Mouse (Mus musculus) intestine, postnatal 0 days (tissue): ENCODE data around the gene App. TPM values are rescaled to one million over a fixed set of nuclear protein-coding genes. Genes with fewer than 3 reads are reported as not detected.

Experiments used
- ATAC-seq: fragments of 200-750 bp; cut with Nextera tagmentation; 2 replicates; pipeline ENCODE4 v1.8.0; 2017; ENCODE audit warnings: mild to moderate bottlenecking, moderate TSS enrichment, moderate library complexity
- H3K27ac ChIP-seq: fragments of 300-500 bp; sonication (generic); 2 replicates; pipeline ENCODE4 v1.5.1; 2014; ENCODE audit warnings: mild to moderate bottlenecking, low read depth, low read length, moderate library complexity
- H3K27me3 ChIP-seq: fragments of 300-500 bp; sonication (generic); replicated peaks from 2 replicates; pipeline ENCODE4 v1.6.1; 2014; ENCODE audit warnings: low read length, mixed read lengths; ENCODE audit not compliant: control insufficient read depth, insufficient read depth
- H3K36me3 ChIP-seq: fragments of 300-500 bp; sonication (generic); 2 replicates; pipeline ENCODE4 v1.6.1; 2014; ENCODE audit warnings: mild to moderate bottlenecking, moderate library complexity; ENCODE audit not compliant: control insufficient read depth, insufficient read depth
- H3K4me1 ChIP-seq: fragments of 300-500 bp; sonication (generic); replicated peaks from 2 replicates; pipeline ENCODE4 v1.6.1; 2014; ENCODE audit warnings: antibody characterized with exemption, low read length, mixed read lengths; ENCODE audit not compliant: control insufficient read depth, insufficient read depth
- H3K4me2 ChIP-seq: fragments of 300-500 bp; sonication (generic); replicated peaks from 2 replicates; pipeline ENCODE4 v1.6.1; 2014; ENCODE audit warnings: low read depth, mild to moderate bottlenecking, moderate library complexity
- H3K4me3 ChIP-seq: fragments of 300-500 bp; sonication (generic); 2 replicates; pipeline ENCODE4 v1.5.1; 2014; ENCODE audit warnings: low read depth, low read length
- H3K9ac ChIP-seq: fragments of 300-500 bp; sonication (generic); 2 replicates; pipeline ENCODE4 v1.6.1; 2014; ENCODE audit warnings: mild to moderate bottlenecking, low read depth, low read length
- H3K9me3 ChIP-seq: fragments of 300-500 bp; sonication (generic); 2 replicates; pipeline ENCODE4 v1.6.1; 2016; ENCODE audit warnings: mixed run types; ENCODE audit not compliant: control insufficient read depth
- CTCF ChIP-seq: sonication (generic); IDR thresholded peaks from 2 replicates; pipeline ENCODE4 v1.5.1; 2016; ENCODE audit warnings: low read depth, mild to moderate bottlenecking, control low read depth, antibody characterized with exemption, moderate library complexity
- WGBS: fragments of 180-500 bp; shearing (Covaris S2); extraction: QIAGEN DNeasy Blood & Tissue Kit; methylation state at CpG from one replicate; pipeline ENCODE4 v1.1.7; 2014; 5-methylcytosine and 5-hydroxymethylcytosine counted together
- polyA plus RNA-seq: library from polyadenylated mRNA; unstranded; fragments of >200 nt; fragmentation: Nextera tagmentation; extraction: Ambion mirVana; gene quantifications from 2 replicates; pipeline ENCODE4 v1.2.1, GENCODE M21; 2015

App gene
- polyA plus RNA-seq, 1 experiment from 2014 or later, result 191 TPM

- H3K27ac ChIP-seq, result no peak overlapping the region
- ATAC-seq, result no peak
- H3K36me3 ChIP-seq, result peaks cover 22% of the 10 kb centered on the region; the same call in 1 of the 2 replicates
- H3K4me2 ChIP-seq, result no peak overlapping the region
- no peak overlapping the region for H3K9ac ChIP-seq
- no peak for TF ChIP-seq CTCF
- H3K4me1 ChIP-seq, result no peaks in the 10 kb centered on the region
- 54% methylated on average over 3 of the region's 3 CpGs for WGBS
- no peaks in the 10 kb centered on the region for H3K9me3 ChIP-seq
- H3K4me3 ChIP-seq, result no peak overlapping the region
- H3K27me3 ChIP-seq, result no peaks in the 10 kb centered on the region
Measured at GRCm38 (mm10) chr16:85100806-85101205, 72.8 kb downstream of the App start.

GRCm38 (mm10) chr16:85099487-85099886, 74.1 kb downstream of the App start:
- Histone ChIP-seq H3K27ac (no peak overlapping the region), H3K9me3 (no peaks in the 10 kb centered on the region), H3K4me1 (no peaks in the 10 kb centered on the region), H3K4me2 (no peak overlapping the region), H3K9ac (no peak overlapping the region), H3K27me3 (no peaks in the 10 kb centered on the region), H3K36me3 (peaks cover 22% of the 10 kb centered on the region; the same call in 1 of the 2 replicates), H3K4me3 (no peak overlapping the region)
- WGBS, result 60% methylated on average over 7 of the region's 7 CpGs
- TF ChIP-seq CTCF, result no peak
- no peak for ATAC-seq

GRCm38 (mm10) chr16:85099044-85099443, 74.5 kb downstream of the App start:
- TF ChIP-seq CTCF, result no peak
- H3K36me3 ChIP-seq, result peaks cover 22% of the 10 kb centered on the region; the same call in 1 of the 2 replicates
- H3K4me1 ChIP-seq, result no peaks in the 10 kb centered on the region
- ATAC-seq, result no peak
- H3K9me3 ChIP-seq, result no peaks in the 10 kb centered on the region
- no peak overlapping the region for H3K4me2 ChIP-seq
- no peak overlapping the region for H3K27ac ChIP-seq
- 86% methylated on average over 7 of the region's 7 CpGs for WGBS
- no peaks in the 10 kb centered on the region for H3K27me3 ChIP-seq
- H3K9ac ChIP-seq, result no peak overlapping the region
- no peak overlapping the region for H3K4me3 ChIP-seq

- Histone ChIP-seq H3K4me2 (no peak overlapping the region), H3K4me1 (no peaks in the 10 kb centered on the region), H3K9me3 (no peaks in the 10 kb centered on the region), H3K4me3 (no peak overlapping the region), H3K27me3 (no peaks in the 10 kb centered on the region), H3K27ac (no peak overlapping the region), H3K9ac (no peak overlapping the region), H3K36me3 (peaks cover 8% of the 10 kb centered on the region; the same call in 1 of the 2 replicates)
- ATAC-seq, result no peak
- 91% methylated on average over 6 of the region's 6 CpGs for WGBS
- TF ChIP-seq CTCF, result no peak
Measured at GRCm38 (mm10) chr16:85096396-85096795, 77.2 kb downstream of the App start.

- H3K9ac ChIP-seq, result no peak overlapping the region
- 84% methylated on average over 2 of the region's 2 CpGs for WGBS
- H3K4me3 ChIP-seq, result no peak overlapping the region
- H3K4me2 ChIP-seq, result no peak overlapping the region
- no peaks in the 10 kb centered on the region for H3K4me1 ChIP-seq
- no peaks in the 10 kb centered on the region for H3K27me3 ChIP-seq
- H3K9me3 ChIP-seq, result no peaks in the 10 kb centered on the region
- H3K27ac ChIP-seq, result no peak overlapping the region
- H3K36me3 ChIP-seq, result 0 out of 2 replicates have a peak, but pooled peaks cover 4% of the 10 kb centered on the region
- ATAC-seq, result no peak
- TF ChIP-seq CTCF, result no peak
Measured at GRCm38 (mm10) chr16:85095923-85096322, 77.6 kb downstream of the App start.

GRCm38 (mm10) chr16:85092644-85093091, 80.9 kb downstream of the App start:
- Histone ChIP-seq H3K9me3 (no peaks in the 10 kb centered on the region), H3K36me3 (no peaks in the 10 kb centered on the region), H3K4me1 (no peaks in the 10 kb centered on the region), H3K27me3 (no peaks in the 10 kb centered on the region), H3K27ac (no peak overlapping the region), H3K4me2 (no peak overlapping the region), H3K9ac (no peak overlapping the region), H3K4me3 (no peak overlapping the region)
- ATAC-seq, result no peak
- WGBS, result 44% methylated on average over 9 of the region's 9 CpGs
- no peak for TF ChIP-seq CTCF

GRCm38 (mm10) chr16:85092183-85092582, 81.4 kb downstream of the App start:
- no peaks in the 10 kb centered on the region for H3K36me3 ChIP-seq
- H3K4me1 ChIP-seq, result no peaks in the 10 kb centered on the region; the same call in 1 of the 2 replicates
- no peak overlapping the region for H3K9ac ChIP-seq
- no peak overlapping the region for H3K27ac ChIP-seq
- 43% methylated on average over 1 of the region's 1 CpGs for WGBS
- ATAC-seq, result peak; percentile 71; the same call in 1 of the 2 replicates
- H3K4me2 ChIP-seq, result peak overlapping the region; percentile 9
- no peak overlapping the region for H3K4me3 ChIP-seq
- no peaks in the 10 kb centered on the region for H3K27me3 ChIP-seq
- H3K9me3 ChIP-seq, result no peaks in the 10 kb centered on the region
- TF ChIP-seq CTCF, result no peak
